Mouse (Mus musculus) common myeloid progenitor, adult 5-6 weeks (primary cell): ENCODE measurements at regions not wholly inside any gene's neighbourhood (a gene's known extent, or its start where the extent isn't known, plus 50 kb on each side); places are given as distances from the start of the nearest gene placed in this dataset.

Source experiments
- ATAC-seq: replicated peaks from 2 replicates; pipeline ENCODE4 v1.8.0; 2016; ENCODE audit warnings: low read depth, mild to moderate bottlenecking, moderate TSS enrichment, inconsistent platforms; ENCODE audit not compliant: poor library complexity, severe bottlenecking

GRCm38 (mm10) chr2:14544686-14545085 lies 58.2 kb upstream of the Cacnb2 start:
- no peak for ATAC-seq

- ATAC-seq: 0 out of 2 replicates have a peak, but pooled peaks have one; percentile 39
Measured at GRCm38 (mm10) chr2:14548650-14549049, 54.2 kb upstream of the Cacnb2 start.

DNA sequence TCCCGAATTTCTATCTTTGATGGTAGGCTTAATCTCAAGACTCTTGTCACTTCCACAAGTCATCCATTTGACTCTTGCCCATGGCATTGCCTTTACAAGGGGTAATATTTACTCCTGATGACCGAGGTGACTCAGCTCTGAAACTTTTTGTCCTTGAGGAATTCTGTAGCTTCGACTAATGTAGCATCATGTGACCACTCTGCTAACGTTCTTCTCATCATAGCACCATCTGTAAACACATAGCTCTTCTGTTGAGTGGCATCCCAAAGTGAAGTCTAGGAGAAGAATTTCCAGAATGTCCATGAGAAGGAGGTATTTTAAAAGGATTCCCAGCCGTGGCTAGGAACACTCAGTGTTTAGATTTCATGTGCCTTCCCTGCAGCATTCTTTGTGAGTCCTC lies 53.3 kb upstream of the Cacnb2 start:
- ATAC-seq: no peak

DNA sequence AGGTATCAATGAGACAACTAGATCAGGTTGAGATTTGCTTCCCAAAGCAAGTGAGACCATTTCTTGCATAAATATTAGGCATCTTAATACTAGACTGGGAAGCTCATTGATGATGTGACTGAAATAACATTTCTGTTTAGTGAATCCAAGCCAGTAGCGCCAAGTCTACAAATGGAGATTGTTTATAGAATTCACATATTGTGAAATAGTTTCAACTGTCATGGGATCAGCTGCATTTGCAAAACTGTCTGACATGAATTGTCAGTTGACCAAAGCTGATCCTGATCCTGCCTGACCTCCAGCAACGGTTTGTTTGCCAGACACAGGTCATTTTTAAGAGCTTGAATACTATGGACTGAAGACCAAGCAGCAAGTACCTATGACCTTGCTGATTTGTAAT lies 52.1 kb upstream of the Cacnb2 start:
- ATAC-seq: no peak
